Mouse (Mus musculus): ENCODE data around the gene Gna15. TPM values are rescaled to one million over a fixed set of nuclear protein-coding genes. Genes with fewer than 3 reads are reported as not detected.

Gene Gna15
- polyA plus RNA-seq, 1 experiment: 1.5 TPM

DNA sequence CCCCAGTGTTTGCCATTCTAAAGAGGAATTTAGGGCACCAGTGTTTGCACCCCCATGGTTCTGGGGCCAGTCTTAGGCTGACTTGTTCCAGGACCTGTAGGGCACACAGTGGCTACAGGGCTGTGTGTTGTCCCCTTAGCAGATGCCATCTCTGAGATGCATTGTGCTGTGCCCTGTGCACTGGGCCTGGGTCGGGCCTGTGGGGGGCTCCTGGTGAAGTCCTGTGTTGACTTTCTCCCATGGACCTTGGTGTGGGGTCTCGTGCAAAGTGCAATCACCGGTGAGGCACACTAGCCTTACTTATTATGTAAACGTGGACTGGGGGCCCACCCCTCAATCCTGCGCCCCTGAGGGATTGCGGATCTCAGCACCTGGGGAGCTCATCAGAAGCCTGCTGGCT lies 38.4 kb upstream of the Gna15 start:
- 72% methylated on average over 6 of the region's 6 CpGs for WGBS
- Histone ChIP-seq H3K27me3 (ENCODE audit: control insufficient read depth, insufficient read depth, low read length) (no peaks in the 10 kb centered on the region), H3K4me1 (ENCODE audit: control insufficient read depth, insufficient read depth, insufficient read length, low read length) (peaks cover 28% of the 10 kb centered on the region), H3K27ac (ENCODE audit: insufficient read depth, low read depth, low read length) (no peak overlapping the region), H3K4me3 (ENCODE audit: low read depth, low read length) (peak overlapping the region; percentile 1; the same call in 1 of the 2 replicates), H3K36me3 (ENCODE audit: control insufficient read depth, insufficient read depth, low read length) (peaks cover 45% of the 10 kb centered on the region)
- TF ChIP-seq CTCF (IDR thresholded peaks at IDR 0.05; ENCODE audit: extremely low read depth, insufficient read length, insufficient replicate concordance, low read depth, low read length) (no peak), POLR2A (IDR thresholded peaks at IDR 0.05; ENCODE audit: low read depth, low read length) (no peak)

DNA sequence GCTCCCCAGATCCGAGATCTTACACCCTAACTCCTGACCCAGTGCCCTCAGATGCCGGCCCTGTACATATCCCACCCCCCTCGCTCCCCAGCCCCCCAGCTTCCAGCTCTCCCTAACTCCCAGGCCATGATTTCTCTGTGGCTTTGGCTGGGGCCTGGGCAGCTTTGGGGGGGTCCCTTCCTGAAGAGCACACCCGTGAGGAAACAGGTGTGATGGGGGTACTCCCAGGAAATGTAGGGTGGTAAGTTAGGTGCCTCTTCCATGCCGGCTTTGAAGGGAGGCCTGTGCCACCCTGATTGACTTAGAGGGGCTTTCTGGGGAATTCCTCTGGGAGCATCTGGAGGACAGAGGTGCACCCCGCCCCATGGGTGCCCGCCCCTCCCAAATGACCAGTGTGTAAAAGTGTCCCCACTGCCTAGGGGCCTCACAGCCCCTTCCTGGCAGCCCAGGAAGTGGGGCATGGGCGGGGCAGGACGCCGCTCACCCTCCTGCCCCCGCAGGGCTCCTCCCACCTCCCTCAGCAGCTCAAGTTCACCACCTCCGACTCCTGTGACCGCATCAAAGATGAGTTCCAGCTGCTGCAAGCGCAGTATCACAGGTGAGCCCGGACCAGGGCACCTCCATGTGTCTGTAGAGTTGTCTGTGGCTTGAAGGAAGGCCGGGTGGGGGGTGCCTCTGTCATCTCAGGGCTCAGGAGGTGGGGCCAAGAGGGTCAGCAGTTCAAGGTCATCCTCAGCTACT lies 36.9 kb upstream of the Gna15 start:
- Histone ChIP-seq H3K36me3 (ENCODE audit: control insufficient read depth, insufficient read depth, low read length) (peaks cover 40% of the 10 kb centered on the region), H3K27me3 (ENCODE audit: control insufficient read depth, insufficient read depth, low read length) (no peaks in the 10 kb centered on the region), H3K4me3 (ENCODE audit: low read depth, low read length) (peak overlapping the region; percentile 96), H3K27ac (ENCODE audit: insufficient read depth, low read depth, low read length) (peak overlapping the region; percentile 99), H3K4me1 (ENCODE audit: control insufficient read depth, insufficient read depth, insufficient read length, low read length) (peaks cover 28% of the 10 kb centered on the region)
- TF ChIP-seq POLR2A (IDR thresholded peaks at IDR 0.05; ENCODE audit: low read depth, low read length) (no peak), CTCF (IDR thresholded peaks at IDR 0.05; ENCODE audit: extremely low read depth, insufficient read length, insufficient replicate concordance, low read depth, low read length) (no peak)
- WGBS: 8% methylated on average over 16 of the region's 16 CpGs

DNA sequence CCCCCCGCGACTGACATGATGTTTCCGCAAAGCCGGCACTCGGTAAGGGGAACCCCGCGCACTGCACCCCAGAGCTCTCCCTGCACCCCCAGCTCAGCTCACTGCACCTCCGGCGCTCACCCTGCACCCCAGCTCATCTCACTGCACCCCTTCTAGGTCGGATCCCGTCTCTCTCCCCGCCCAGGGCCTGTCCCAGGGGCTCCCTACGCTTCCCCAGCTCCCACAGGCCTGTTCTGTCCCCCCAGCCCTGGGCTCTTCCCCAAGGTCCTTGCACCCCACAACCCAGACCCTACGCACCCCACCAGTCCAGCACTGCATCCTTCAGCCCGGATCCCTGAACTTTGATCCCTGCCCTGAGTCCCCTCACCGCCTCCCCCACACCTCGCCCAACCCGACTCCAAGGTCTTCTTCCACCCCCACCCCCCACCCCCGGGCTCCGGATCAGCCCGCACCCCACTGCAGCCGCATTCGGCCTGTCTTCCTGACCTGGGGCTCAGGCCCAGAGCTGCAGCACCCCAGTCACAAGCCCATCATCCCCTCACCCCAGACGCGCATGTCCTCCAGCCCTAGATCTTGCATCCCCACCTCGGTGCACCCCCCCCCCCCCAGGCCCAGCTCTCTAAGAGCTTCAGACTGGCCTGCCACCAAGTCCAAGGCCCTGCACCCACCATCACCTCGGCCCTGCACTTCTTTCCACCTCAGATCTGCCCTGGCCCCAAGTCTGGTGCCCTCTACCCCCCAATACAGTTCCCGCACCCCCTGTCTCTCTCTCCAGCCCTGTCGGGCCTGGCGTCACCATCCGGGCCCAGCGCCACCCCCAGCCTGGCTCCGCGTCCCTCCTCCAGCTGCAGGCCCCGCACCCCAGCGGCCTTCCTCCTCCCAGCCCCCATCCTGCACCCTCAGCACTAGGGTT lies 35.9 kb upstream of the Gna15 start:
- TF ChIP-seq CTCF (IDR thresholded peaks at IDR 0.05; ENCODE audit: extremely low read depth, insufficient read length, insufficient replicate concordance, low read depth, low read length) (no peak), POLR2A (IDR thresholded peaks at IDR 0.05; ENCODE audit: low read depth, low read length) (peak; percentile 41)
- peak overlapping the region; percentile 96 for H3K4me3 ChIP-seq (ENCODE audit: low read depth, low read length)
- H3K36me3 ChIP-seq (ENCODE audit: control insufficient read depth, insufficient read depth, low read length): peaks cover 30% of the 10 kb centered on the region
- H3K27me3 ChIP-seq (ENCODE audit: control insufficient read depth, insufficient read depth, low read length): no peaks in the 10 kb centered on the region
- peaks cover 28% of the 10 kb centered on the region for H3K4me1 ChIP-seq (ENCODE audit: control insufficient read depth, insufficient read depth, insufficient read length, low read length)
- peak overlapping the region; percentile 99 for H3K27ac ChIP-seq (ENCODE audit: insufficient read depth, low read depth, low read length)
- 2% methylated on average over 36 of the region's 36 CpGs for WGBS

DNA sequence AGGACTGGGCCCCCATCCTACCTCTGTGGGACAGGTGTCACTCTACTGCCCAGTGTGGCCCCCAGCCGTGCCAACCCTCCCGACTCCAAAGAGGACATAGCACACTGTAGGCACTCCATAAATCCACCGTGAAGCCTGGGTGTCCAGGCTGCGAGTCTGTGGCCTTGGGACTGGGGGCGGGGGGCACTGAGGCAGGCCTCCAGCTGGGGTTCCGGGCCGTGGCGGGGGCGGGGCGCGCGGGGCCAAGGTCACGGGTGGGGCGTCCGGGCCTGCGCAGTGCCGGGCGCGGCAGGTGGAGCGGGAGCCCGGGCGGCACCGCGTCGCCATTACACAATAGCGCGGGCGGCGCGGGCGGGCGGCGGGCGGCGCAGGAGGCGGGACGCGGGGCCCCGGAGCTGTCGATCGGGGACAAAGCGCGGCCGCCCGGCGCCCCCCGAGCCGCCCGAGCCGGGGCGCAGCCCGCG lies 35.2 kb upstream of the Gna15 start, which contains the start of gene Aes:
Aes (plus strand) TSS at position 326 of the 464 bp plus-strand sequence.
- WGBS: under 1% methylated on average over 42 of the region's 53 CpGs
- peaks cover 26% of the 10 kb centered on the region for H3K4me1 ChIP-seq (ENCODE audit: control insufficient read depth, insufficient read depth, insufficient read length, low read length)
- TF ChIP-seq CTCF (IDR thresholded peaks at IDR 0.05; ENCODE audit: extremely low read depth, insufficient read length, insufficient replicate concordance, low read depth, low read length) (no peak), POLR2A (IDR thresholded peaks at IDR 0.05; ENCODE audit: low read depth, low read length) (peak; percentile 26; the same call in 1 of the 2 replicates)
- H3K27me3 ChIP-seq (ENCODE audit: control insufficient read depth, insufficient read depth, low read length): no peaks in the 10 kb centered on the region
- H3K4me3 ChIP-seq (ENCODE audit: low read depth, low read length): peak within 1 kb of the TSS; percentile 96
- H3K27ac ChIP-seq (ENCODE audit: insufficient read depth, low read depth, low read length): peak within 1 kb of the TSS; percentile 99
- H3K36me3 ChIP-seq (ENCODE audit: control insufficient read depth, insufficient read depth, low read length): peaks cover 23% of the 10 kb centered on the region

DNA sequence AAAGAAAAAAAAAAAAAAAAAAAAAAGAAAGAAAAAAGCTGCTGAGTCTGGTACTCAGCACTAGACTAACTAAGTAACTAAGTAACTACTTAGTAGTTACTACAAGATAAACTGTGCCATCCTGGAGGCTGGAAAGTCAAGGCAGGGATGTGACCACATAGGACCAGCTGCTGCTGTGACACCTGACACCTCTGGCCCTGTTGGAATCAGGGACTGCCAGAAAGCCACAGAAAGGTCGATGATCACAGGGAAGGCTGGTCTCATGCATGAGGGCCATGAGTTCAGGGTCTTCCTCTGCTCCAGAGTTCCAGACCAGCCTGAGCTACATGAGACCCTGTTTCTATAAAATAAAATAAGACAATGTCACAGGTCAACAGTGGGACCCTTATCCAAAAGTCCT lies 33.5 kb upstream of the Gna15 start:
- Histone ChIP-seq H3K4me1 (ENCODE audit: control insufficient read depth, insufficient read depth, insufficient read length, low read length) (peaks cover 14% of the 10 kb centered on the region), H3K36me3 (ENCODE audit: control insufficient read depth, insufficient read depth, low read length) (peaks cover 11% of the 10 kb centered on the region), H3K4me3 (ENCODE audit: low read depth, low read length) (no peak overlapping the region), H3K27me3 (ENCODE audit: control insufficient read depth, insufficient read depth, low read length) (no peaks in the 10 kb centered on the region), H3K27ac (ENCODE audit: insufficient read depth, low read depth, low read length) (no peak overlapping the region)
- WGBS: 52% methylated on average over 1 of the region's 1 CpGs
- TF ChIP-seq POLR2A (IDR thresholded peaks at IDR 0.05; ENCODE audit: low read depth, low read length) (no peak), CTCF (IDR thresholded peaks at IDR 0.05; ENCODE audit: extremely low read depth, insufficient read length, insufficient replicate concordance, low read depth, low read length) (no peak)

DNA sequence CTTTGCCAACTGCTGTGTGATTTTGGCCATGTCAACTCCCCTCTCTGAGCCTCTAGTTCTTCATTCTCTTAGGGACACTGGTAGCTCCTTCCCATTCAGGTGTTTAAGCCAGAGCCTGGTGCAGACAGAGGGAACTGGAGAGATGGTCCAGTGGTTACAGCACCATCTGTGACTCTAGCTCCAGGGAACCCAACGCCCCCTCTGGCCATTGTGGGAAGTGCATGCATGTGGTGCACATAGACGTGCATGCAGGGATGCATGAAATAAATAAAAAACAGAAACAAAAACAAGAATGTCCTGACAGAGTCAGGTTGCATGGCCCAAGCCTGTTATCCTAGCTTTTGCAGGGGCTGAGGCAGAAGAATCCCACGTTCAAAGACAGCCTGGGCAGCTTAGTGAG lies 32.3 kb upstream of the Gna15 start:
- no peak overlapping the region for H3K4me3 ChIP-seq (ENCODE audit: low read depth, low read length)
- no peak overlapping the region for H3K27ac ChIP-seq (ENCODE audit: insufficient read depth, low read depth, low read length)
- WGBS: 70% methylated on average over 3 of the region's 3 CpGs
- peaks cover 2% of the 10 kb centered on the region; the same call in 1 of the 2 replicates for H3K36me3 ChIP-seq (ENCODE audit: control insufficient read depth, insufficient read depth, low read length)
- no peaks in the 10 kb centered on the region for H3K27me3 ChIP-seq (ENCODE audit: control insufficient read depth, insufficient read depth, low read length)
- H3K4me1 ChIP-seq (ENCODE audit: control insufficient read depth, insufficient read depth, insufficient read length, low read length): peaks cover 10% of the 10 kb centered on the region
- TF ChIP-seq CTCF (IDR thresholded peaks at IDR 0.05; ENCODE audit: extremely low read depth, insufficient read length, insufficient replicate concordance, low read depth, low read length) (peak; percentile 48; the same call in 1 of the 2 replicates), POLR2A (IDR thresholded peaks at IDR 0.05; ENCODE audit: low read depth, low read length) (no peak)
